Mouse (Mus musculus) B cell, adult 2 months (primary cell): Measurements from ENCODE around the gene Tbc1d1.

Source experiments
- DNase-seq, 2 experiments: peaks; one replicate each; pipeline ENCODE4 v3.0.0; 2022

The Tbc1d1 gene

DNA sequence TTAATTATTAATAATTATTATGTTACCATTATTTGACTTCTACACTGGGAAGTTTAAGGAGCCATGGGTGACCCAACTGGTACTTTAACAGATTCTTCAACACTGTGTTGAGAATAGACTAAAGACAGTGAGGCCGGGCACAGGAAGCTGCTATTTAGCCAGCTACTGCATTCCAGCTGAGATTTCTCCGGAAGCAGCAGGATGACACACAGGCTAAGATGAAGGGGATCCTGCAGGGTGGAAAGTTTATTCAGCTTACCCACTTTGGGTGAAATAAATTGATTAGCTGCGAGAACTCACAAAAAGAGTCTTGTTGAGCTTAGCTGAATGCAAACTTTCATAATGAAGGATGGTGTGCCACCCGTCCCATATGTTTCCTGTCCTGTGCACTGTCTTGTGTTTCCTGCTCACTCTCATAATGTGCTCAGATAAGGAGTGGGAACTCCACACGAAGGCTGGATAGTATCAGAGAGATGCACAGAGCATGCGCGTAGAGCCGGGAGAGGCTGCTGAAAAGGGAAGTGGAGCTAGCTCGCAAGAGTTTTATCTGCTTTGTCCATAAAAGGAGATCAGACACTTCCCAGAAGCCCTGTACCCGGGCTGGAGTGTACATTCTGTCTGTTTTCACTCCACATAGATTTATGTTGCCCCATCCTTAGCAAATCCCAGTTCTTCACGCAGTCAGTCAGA lies at the start of gene Tbc1d1:
Gene Tbc1d1 (plus strand): TSS at position 445 of the 690 bp plus-strand sequence.
- peak; percentile 69 to 70 for DNase-seq

DNA sequence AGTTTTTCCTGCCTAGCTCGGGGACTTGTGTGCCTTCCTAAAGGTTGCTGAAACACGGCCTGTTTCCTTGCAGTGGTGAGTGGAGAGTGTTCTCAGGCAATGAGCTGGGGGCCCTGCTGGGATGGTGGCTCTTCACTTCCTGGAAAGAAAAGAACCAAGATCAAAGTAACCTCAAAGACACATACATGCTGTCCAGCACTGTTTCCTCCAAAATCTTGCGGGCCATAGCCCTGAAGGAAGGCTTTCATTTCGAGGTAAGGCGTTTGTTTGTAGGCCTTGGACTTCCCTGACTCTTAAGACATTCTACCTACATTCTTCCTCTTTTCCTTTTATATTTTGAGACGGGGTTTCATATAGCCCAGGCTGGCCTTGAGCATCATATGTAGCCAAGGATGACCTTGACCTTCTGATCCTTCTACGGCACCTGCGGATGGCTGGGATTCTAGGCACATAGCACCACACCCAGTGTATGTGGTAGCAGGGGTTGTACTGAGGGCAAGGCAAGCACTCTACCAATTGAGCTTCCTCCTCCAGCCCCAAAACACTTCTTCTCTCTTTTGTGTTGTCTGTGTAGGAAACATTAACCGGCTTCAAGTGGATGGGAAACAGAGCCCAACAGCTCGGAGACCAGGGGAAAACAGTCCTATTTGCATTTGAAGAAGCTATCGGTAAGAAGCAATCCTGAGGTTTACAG lies 48.4 kb upstream of the Tbc1d1 start:
- no peak for DNase-seq

DNA sequence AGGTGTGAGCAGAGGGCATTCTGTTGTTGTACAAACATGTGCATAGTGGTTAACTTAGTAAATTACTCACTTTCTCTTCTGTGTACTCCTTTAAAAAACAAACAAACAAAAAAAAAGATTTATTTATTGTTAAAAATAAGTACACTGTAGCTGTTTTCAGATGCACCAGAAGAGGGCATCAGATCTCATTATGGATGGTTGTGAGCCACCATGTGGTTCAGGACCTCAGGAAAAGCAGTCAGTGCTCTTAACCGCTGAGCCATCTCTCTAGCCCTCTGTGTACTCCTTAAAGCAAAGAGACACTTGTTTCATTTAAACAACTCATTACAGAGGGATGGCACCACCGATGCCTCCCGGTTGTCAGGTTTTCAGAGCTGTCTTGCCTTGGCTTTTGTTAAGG lies 46.9 kb upstream of the Tbc1d1 start:
- peak; percentile 20 to 36 for DNase-seq

DNA sequence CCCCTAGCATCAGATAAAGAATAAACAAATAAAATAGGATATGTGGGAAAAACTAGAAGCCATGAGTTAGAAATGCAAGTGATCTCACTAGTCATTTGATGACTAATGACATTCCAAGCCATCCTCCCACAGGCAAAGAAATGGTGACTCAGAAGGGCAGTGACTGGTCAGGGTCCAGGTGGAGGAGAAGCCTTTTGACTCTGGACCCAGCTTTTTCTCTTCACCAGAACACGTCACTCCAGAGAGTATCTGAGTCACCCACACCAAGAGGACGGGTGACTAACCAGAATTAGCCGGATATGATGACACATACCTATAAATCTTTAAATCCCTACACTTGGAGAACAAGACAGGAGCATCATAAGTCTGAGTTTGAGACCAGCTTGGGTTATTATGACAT lies 43.7 kb upstream of the Tbc1d1 start:
- no peak for DNase-seq

DNA sequence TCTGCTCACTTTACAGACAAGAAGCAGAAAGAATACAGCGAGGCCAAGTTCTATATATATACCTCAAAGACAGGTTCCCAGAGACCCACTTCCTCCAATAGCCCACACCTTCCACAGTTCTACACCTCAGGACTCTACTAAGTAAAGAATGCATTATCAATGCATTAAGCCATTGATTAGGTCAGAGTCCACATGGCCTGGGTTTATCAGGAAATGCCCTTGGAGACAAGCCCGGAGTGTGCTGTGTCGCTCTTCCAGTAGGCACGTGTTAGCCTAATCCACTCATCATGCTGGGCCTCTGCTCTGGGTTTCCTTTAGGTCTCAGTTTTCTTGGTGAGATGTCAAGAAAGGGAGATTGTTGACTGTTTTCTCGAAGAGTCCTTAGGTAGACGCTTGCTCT lies 41.9 kb upstream of the Tbc1d1 start:
- DNase-seq: no peak

DNA sequence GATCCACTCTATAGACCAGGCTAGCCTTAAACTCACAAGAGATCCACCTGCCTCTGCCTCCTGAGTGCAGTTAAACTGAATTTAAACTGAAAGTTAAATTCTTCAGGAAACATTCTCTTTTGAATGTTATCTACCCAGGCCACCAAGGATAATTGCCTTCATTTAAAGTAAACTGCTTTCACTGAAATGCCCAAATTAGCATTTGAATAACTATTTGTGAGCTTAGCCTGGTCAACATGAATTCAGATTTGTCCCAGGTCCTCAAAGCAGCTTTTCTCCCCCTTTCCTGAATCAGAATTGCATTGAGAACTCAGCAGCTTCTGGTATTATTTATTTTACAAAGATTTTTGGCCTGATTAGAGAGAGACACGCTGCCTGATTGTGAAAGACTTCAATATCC lies 38.9 kb upstream of the Tbc1d1 start:
- DNase-seq: no peak

DNA sequence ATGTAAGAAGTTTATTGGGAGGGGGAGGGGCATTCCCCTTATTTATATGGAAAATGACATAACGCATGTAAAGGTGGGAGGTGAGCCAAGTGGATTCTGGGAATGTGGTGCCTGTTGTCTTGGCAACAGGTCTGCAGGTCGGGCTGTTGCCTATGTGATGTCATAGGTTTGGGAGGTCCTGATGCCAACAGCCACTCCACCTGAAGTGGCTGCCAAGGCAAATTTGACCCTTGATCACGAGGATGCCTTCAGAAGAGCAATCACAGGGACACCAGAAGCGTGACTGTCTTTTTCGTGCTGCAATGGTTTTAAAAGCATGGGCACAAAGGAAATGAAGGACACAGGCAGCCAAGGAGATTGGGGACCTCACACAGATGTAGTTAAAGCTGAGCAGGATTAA lies 30.3 kb upstream of the Tbc1d1 start:
- DNase-seq: no peak

DNA sequence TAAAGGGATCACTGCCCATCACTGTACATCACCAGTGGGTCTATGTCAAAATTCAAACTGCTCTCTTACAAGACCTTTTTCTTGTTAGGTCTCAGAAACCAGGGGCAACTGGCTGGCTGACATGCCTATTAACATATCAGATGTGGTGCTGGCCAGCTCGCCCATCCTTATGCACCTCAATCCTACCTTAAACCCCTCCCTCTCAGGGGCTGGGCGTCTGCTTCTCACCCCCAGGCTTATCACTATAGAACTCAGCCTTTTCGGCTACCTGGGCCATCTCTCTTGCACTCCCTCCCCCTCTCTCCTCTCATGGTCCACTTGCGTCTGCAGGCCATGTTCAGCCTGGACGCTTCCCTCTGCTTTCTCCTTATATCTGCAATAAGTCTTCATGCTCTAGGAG lies 24.6 kb upstream of the Tbc1d1 start:
- no peak for DNase-seq

DNA sequence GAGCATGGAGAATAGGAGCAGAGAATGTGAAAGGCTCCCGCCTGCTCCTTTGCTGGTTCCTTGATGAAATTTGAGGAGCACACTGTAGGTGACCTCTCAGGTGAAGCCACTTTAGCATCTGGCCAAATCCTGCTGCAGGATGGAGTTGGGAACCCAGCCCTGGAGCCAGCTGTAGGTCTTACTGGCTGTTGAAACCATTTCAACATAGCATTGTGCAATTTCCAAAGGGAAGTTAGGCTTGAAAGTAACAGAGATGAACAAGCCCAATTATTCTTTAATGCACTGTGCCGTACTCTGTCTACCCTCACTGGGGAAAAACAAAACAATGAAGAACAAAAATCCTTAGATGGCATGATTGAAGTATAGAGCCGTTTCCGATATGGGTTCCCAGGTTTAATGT lies 22.2 kb upstream of the Tbc1d1 start:
- no peak for DNase-seq

DNA sequence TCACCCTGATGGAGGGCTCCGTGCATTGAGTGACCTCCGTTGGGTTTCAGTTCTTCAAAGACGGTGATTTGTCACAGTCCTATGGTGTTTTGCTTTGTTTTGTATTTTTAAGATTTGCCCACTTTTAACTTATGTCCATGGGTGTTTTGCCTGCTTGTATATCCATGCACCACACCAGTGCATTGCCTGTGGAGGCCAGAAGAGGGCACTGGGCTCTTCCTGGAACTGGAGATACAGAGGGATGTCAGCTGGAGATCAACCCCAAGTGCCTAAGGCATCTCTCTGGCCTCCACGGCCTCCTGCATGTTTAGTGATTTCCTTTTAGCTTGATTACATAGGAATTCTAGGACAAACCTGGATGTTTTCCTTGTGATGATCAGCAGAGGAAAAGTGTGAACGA lies 19.8 kb upstream of the Tbc1d1 start:
- peak; percentile 33 to 38 for DNase-seq

DNA sequence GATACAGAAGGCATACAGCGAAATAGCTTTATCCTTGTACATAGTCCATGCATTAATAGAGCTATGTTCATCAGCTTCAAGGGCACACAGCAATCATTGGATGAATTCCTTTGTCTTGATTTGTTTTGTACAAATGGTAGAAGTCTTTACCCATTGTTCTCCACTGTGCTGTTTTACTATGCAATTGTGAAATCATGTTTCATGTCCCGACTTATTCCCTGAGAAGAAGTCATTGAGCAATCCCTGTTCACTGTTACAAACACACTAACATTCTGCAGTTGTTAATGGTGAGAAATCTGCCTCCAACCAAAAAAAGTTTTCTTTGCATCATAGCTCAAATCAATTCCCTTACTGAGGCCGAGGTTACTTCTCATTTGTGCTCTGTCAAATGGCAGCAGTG lies 15.9 kb upstream of the Tbc1d1 start:
- DNase-seq: no peak

DNA sequence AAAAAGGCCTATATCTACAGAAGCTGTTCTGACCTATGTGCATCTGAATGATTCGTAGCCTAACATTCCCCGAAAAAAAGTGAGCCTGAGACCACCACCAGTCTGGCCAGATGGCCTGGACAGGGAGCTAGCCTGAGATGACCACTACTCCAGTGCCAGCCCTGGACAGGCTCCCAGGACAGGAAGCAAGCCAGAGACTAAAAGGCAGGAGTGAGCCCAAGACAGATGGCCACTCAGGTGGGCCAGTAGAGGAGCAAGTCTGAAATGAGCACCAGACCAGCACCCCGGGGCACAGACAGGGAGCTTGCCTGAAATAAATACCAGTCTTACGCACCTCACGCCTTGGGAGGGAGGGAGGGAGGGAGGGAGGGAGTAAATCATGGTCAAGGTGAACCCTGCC lies 11.8 kb upstream of the Tbc1d1 start:
- DNase-seq: no peak

DNA sequence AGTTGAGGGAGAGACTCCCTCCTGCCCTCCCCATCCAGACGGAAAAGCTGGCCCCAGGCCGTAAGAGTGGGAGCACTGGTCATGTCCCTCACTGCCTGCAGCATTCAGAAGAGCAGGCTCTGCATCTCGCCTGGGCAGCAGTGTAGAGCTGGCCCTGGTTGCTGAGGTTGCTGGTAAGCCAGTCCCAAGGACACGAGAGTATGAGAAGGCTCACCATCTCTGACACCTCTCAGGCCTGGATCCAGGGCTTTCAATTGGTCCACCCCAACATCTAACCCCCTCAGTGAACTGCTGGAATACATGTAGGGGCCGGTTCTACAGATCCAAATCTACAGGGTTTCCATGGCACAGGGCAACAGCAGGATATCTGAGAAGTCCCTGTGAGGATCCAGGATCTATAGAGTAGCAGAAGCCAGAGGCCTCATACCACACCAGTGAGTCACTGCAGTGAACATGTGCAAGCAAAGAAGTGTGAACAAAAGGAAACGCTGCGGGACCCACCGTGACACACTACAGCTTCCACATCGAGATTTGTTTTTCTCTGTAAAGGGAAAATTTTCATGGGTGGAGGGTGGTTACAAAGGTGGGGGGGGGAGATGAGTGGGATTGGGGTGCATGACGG lies 9.6 kb upstream of the Tbc1d1 start:
- no peak for DNase-seq

DNA sequence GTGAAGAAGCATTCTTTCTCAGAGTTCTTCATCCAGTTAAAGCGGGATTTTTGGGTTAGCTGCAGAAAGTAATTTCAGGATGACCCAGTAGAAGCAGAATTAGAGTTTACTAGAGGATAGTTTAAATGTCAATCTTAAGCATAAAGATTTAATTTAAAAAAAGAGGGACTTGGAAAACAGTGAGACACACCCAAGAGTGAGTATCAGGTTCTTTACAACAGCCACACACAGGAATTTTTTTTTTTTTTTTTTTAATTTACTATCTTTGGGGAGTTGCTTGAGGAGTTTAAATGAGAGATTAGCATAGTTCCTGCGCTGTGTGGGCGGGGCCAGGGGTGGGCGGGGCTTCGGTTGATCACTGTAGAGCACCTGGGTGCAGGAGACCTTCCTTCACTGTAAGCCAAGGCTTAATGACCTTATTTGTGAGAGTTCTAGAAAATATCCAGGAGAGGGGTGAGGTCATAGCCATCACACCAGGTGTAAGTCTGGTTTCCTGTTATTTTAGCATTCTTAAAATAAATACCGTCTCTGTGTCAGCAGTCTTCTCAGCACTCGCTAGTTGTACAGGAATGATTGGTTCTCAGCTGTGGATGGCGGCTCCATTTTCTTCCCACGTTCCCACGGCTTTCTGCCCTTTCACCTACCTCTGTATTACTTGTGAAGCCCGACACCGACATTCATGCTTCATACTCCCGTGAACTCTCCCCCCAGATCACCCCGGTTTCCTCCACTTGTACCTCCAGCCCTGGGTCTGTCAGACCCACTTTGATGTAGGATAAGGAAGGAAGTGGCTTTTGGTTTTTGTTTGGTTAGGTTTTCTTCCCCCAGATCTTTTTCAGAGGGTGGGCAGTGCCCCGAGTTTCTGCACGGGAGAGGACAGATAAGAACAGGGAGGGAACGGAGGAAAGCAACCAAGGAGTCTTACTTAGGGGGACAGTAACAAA lies 6.6 kb upstream of the Tbc1d1 start:
- DNase-seq: peak; percentile 42 to 43

DNA sequence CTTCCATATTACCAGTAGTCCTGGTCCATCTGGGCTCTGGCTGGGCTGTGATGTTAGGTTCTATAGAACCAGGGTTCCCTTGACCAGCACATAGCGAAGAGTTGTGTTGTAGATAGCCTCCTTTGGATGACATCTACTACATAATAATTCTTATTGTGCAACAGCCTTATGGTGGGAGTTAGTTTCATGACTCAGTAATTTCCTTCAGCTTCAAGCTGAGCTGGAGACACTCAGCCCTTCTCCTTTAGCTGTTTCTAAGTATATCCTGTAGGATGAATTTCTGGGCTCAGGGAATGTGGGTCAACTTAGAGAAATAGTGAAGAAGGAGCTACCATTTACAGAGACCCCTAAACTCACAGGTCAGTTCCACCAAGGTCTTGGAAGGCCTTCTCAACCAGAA lies 2.8 kb upstream of the Tbc1d1 start:
- no peak for DNase-seq

DNA sequence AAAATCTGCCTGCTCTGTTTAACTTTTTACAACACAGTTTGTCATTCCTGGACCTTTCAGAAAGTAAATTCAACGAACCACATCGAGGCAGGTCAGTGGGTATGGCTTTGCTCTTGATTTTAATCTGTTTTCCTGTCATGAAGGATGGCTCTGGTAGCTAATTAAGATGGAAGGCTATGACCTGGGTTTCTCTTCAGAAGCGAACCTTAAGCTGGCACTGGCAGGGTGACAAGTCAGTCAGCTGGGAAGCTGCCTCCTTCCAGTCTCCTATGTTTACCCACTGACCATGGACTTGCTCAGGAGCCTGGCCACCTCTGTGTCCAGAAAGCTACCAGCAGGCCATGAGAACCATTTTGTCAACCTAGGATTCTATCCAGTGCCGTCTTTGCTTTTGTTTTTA lies 474 bp downstream of the Tbc1d1 start:
- no peak for DNase-seq

DNA sequence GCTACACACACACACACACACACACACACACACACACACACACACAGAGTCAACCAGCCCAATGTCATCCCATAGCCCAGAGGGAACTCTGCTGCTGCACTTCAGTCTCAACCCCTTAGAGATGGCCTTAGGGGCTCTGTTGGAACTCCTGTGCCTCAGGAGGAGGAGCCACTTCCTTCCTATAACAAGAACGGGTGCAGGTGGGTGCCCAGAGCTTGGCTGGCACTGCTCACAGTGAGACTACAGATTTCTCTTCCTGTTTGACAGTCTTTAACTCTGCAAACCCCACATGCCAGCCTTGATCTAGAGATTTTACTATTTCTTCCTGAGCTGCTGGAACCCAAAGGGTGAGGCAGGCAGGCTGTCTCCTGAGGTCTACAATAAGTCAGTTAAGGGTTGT lies 1.8 kb downstream of the Tbc1d1 start:
- DNase-seq: peak; percentile 49 to 51

DNA sequence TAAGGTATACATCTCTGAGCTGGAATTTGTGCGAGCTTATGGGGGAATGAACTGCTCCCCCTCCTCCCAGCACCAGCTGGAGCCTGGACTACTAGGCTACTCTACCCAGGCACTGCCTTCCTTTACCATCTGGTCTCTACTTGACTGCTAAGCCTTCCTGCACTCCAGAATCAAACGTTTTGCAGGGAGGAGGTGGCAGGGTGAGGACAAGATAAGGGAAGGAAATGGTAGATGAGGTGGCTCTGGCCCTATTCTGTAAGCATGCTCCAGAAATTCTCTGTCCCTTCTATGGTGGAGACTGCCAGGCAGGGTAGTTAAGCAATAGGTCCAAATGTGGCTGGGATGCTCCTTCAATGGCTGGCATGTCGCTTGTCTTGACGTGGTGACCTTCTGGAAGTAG lies 2.4 kb downstream of the Tbc1d1 start:
- DNase-seq: no peak

DNA sequence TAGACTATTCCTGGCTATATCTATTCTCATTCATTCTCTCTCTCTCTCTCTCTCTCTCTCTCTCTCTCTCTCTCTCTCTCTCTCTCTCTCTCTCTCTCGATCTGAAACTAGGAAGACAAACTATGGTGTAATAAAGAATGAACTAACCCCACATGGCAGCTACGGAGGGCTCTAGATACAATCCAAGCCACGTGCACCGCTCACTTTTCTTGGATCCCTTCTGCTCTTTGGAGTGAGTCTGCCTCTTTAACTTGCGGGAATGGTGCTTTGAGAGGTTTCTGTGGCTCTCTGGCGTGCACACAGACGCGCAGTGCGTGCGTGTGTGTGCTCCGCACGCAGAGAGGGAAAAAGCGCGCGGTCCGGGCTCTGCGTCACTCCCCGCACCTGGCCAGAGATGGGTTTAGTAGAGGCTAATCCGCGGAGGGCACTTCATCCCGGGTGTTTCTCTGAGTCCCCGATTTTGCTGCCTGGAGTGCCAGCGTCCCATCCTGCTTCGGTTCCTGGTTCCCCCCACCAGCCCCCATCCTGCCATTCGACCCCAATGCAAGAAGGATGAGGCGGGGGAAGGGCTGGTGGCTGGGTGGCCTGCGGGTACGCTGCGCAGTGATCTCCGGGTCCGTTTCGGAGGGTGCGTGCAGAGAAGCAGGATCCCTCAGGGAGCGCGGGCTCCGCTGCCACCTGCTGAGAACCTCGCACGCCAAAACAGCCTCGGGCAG lies 3.1 kb downstream of the Tbc1d1 start:
- DNase-seq: peak; percentile 43 to 45

DNA sequence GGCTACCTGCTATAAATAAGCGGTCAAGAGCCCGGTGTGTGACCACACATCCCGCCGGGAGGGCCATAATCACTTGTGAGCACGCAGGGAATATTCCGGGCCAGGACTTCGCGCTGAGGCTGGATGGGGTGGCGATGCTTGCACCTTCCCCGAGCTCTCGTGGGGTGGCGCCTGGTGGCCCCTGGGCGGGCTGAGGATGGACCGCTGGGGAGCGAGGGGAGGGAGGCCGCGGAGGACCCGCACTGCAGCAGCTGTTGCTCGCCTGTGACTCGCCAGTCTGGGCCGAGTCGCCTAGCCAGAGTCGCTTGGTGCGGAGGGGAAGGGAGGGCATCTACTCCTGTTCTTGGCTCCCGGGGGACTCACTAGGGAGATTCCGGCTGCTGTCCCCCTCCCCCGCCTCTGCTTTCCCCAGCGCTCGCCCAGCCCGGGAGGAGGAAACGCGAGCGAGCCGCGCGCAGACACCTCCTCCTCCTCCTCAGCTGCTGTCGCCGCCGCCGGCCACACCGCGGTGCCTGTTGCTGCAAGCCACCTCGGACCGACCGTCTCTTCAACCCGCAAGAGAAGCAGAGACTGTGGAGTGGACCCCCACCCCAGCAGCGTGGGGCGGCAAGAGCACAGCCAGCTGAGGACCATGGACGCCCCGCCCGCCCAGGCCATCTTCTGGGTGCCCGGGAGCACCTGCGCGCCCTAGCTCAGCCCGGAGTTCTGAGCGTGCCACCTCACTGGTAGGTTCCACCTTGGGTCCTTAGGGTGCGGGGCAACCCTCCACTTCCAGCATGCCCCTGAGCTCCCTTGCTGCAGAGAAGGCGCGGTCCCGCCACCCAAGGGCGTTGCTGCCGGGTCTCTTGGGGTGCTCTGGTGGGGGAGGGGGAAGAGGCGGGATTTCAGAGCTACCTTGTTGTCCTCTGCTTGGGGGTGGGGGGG lies 3.9 kb downstream of the Tbc1d1 start:
- peak; percentile 85 to 87 for DNase-seq

DNA sequence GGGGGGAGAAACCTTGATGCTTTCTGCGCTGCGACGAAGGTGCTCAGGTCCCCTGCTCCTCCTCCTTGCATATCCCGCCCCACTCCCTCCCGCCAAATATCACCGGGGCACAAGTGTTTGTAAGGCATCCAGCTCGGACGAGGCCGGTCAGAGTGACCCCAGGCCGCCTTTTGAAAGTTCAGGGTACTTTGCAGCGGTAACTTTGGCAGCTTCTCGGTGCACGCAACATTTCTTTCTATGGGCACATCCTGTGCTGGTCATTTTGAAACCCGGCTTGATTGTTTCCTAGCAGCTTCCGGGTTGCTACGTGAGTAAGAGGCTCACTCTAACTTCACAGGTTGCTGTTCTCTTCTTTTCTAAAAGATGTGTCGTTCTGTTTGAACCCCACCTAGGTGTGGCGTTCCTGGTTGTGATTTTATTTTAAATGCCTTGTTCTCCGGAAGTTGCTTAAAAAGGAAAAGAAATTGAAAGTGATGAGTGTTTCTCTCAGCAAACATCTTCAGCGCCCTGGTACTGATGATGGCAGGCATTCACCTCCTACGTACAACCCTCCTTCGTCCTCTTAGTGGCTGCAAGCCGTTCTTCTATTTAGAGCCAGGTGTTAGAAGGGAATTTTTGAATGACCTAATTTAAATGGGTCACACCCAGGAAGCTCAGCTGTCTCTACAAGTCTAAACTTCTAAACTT lies 4.7 kb downstream of the Tbc1d1 start:
- DNase-seq: peak; percentile 66 to 68
